Mouse (Mus musculus) common myeloid progenitor, adult 5-6 weeks (primary cell): ENCODE data around the gene Kcnd3. TPM values are rescaled to one million over a fixed set of nuclear protein-coding genes. Genes with fewer than 3 reads are reported as not detected.

Experiments
- ATAC-seq: replicated peaks from 2 replicates; pipeline ENCODE4 v1.8.0; 2016; ENCODE audit warnings: low read depth, mild to moderate bottlenecking, moderate TSS enrichment, inconsistent platforms; ENCODE audit not compliant: poor library complexity, severe bottlenecking
- total RNA-seq: library from RNA; stranded (forward); fragments of 200-1000, 187-1606 nt; gene quantifications from 2 replicates; pipeline ENCODE4 v1.2.3, GENCODE M21; 2017

The Kcnd3 gene
- total RNA-seq, result not detected in 2 replicates

- ATAC-seq, result peak; percentile 33; the same call in 1 of the 2 replicates
Observed at GRCm38 (mm10) chr3:105451627-105452555, at the start of gene Kcnd3. Gene Kcnd3, plus strand, starts transcription at chr3:105452330.

DNA sequence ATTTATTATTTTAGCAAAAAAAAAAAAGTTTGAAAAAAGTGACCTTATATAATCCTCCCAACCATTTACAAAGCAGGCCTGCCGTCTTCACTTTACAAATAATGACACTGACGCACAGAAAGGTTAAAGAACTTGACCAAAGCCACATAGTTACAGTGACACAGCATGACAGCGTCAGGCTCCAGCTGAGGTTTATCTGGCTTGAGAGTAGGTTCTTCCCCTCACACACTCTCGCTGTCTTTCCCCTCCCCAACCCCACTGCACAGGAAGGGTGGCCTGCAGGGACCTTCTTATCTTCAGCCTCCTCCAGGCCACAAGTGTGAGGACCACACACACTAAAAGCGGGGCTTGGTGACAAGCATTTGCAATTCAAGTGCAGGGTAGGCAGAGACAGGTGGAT is 49.5 kb upstream of the Kcnd3 start:
- ATAC-seq, result peak; percentile 99

DNA sequence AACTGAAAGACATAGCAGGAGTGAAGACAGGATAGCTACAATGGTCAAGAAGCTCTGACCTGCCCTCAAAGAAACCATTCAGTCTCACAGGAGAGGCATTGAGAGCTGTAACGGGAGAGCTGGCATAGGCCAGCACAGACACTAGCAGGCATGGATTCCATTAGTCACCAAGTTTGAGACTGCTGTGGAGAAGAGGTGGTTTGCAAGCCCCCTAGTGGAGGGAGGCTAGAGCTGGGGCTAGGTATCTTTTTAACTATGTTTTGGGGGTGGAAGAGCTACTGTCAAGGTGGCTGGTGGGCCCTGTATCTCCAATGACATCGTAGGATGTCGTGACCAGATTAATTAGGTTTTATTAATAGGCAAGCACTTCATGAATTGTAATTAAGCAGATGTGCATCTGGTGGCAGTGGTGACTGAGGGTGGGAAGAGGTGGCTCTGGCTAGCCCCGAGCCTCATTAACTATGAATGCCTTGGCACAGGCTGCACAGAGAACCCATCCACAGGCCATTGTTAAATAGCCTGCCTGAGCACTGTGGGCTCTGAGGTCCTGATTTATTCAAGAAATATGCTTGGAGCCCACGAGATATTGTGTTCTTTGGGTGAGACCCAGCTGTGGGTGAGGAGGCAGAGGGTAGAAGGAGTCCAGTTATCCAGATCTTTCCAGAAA is 48.6 kb upstream of the Kcnd3 start:
- ATAC-seq, result peak; percentile 48

DNA sequence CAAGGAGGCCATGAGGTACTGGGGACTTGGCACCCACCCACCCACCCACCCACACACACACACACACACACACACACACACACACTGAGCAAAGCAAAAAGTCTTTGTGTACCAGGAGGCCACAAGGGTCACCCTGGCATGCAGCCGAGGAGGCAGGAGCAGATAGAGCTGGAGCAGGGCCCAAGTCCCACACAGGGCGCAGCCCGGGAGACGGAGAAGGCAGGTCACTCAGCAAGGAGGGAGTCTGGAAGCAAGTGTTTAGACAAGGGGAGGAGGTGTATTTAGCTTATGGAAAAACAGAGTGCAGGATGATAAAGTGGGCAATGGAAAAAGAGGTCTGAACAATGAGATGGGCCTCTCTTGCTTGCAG is 48.1 kb upstream of the Kcnd3 start:
- ATAC-seq, result no peak

- ATAC-seq, result no peak
Observed at GRCm38 (mm10) chr3:105405516-105405915, 46.6 kb upstream of the Kcnd3 start.

GRCm38 (mm10) chr3:105406036-105406435 is 46.1 kb upstream of the Kcnd3 start:
- ATAC-seq, result no peak

DNA sequence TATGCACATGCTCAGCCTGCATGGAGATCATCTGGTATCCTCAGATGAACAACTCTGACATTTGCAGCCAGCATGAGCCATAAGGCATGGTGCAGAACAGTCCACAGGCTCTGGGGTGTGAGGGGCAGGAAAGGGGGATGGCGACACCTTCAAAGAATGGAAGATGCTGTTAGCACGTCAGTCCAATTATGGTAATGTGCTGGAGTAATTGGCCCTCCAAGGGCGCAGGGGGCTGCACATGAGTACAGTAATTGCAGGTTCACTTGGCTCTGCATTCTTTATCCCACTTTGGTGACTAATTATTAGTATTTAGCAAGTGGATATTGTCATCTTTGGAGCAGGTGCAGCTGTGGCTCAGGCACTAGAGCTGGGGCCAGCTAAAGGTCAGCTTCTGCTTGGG is 43.9 kb upstream of the Kcnd3 start:
- ATAC-seq, result no peak

- ATAC-seq, result no peak
Observed at GRCm38 (mm10) chr3:105410810-105411209, 41.3 kb upstream of the Kcnd3 start.

- ATAC-seq, result no peak
Observed at GRCm38 (mm10) chr3:105411776-105412175, 40.4 kb upstream of the Kcnd3 start.

GRCm38 (mm10) chr3:105412229-105412628 is 39.9 kb upstream of the Kcnd3 start:
- 0 out of 2 replicates have a peak, but pooled peaks have one; percentile 18 for ATAC-seq

GRCm38 (mm10) chr3:105412681-105413080 is 39.4 kb upstream of the Kcnd3 start:
- no peak for ATAC-seq

DNA sequence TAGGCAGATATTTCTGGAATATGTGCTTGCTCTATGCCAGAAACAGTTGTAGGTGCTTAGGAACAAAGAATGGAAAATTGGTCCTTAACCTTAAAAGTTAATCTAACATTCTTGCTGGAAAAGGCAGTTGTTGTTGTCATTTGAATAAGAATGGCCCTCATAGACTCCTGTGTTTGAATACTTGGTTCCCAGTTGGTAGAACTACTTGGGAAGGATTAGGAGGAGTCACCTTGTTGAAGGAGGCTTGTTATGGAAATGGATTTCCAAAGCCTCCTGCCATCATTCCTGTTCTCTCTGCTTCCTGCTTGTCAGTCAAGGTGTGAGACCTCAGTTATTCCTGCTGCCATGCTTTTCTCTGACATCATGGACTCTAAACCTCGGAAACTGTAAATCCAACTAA is 33.7 kb upstream of the Kcnd3 start:
- no peak for ATAC-seq

DNA sequence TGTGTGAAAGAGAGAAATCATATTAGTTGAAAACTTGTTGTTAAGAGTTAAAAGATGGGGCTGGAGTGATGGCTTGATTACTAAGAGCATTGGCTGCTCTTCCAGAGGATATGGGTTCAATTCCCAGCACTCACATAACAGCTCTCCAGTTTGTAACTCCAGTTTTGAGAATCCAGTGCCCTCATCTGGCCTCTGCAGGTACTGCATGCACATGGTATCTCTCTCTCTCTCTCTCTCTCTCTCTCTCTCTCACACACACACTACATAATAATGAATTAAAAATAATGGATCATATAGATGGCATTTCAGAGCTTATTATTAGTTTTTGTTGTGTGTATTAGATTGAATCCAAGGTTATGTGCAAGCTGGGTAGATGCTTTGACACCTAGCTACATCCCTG is 29.7 kb upstream of the Kcnd3 start:
- no peak for ATAC-seq

GRCm38 (mm10) chr3:105423427-105423826 is 28.7 kb upstream of the Kcnd3 start:
- no peak for ATAC-seq

- 0 out of 2 replicates have a peak, but pooled peaks have one; percentile 22 for ATAC-seq
Observed at GRCm38 (mm10) chr3:105428586-105428985, 23.5 kb upstream of the Kcnd3 start.

GRCm38 (mm10) chr3:105436383-105436782 is 15.7 kb upstream of the Kcnd3 start:
- ATAC-seq, result no peak

- peak; percentile 37; the same call in 1 of the 2 replicates for ATAC-seq
Observed at GRCm38 (mm10) chr3:105436971-105437370, 15.2 kb upstream of the Kcnd3 start.

GRCm38 (mm10) chr3:105440873-105441495 is 11.1 kb upstream of the Kcnd3 start:
- ATAC-seq, result peak; percentile 63

DNA sequence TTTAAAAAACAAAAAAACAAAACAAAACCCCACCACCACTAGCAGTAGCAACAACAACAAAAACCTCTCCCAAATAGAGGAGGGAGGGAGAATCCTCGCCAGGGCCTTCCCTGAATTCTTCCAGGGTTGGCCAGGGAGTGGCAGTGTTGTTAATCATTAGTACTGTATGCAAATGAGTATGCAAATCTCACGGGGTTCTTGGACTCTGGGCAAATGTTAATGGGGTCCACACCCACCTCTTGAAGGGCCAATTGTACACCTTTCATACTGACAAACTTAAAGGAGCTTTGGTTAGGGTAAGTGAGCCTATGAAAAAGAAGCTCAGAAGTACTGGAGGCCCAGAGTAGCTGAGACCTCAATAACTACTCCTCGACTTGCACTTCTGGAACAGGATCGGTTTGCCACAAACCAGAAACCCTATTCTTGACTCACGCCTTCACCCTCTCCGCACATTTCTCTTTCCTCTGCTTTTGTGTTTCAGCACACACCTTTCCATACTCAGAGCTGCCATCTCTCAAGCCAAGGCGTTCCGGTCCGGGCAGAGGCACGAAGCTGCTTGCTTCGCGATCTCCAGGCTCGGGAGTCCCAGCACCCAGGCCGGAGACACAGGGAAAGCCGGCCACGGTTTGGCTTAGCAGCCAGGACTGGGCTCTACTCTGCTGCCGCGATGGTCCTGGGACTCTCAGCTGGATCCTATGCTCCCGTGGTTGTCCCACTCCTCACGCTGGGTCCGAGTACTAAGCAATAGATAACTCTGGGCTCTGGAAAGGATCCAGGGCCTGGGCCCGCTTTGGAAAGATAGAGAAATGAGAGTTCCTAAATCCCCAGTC is 1.3 kb upstream of the Kcnd3 start:
- ATAC-seq, result peak; percentile 24
